Mouse (Mus musculus): Measurements from ENCODE around the gene Sh3gl1.

GRCm38 (mm10) chr17:56038583-56039261 lies 2.3 kb upstream of the Sh3gl1 start:
- TF ChIP-seq POLR2A (IDR thresholded peaks at IDR 0.05; ENCODE audit: insufficient read depth, low read depth, low read length) (no peak), CTCF (IDR thresholded peaks at IDR 0.05; ENCODE audit: insufficient read depth, low read depth, low read length) (no peak)
